Mouse (Mus musculus): Measurements from ENCODE around the gene Taf8.

Taf8 gene

GRCm38 (mm10) chr17:47490791-47491190 is 11.3 kb downstream of the Taf8 start:
- H3K4me1 ChIP-seq (replicated peaks; ENCODE audit: low read depth, low read length): peaks cover 97% of the 10 kb centered on the region
- H3K36me3 ChIP-seq (ENCODE audit: insufficient read depth, low read length): peaks cover 87% of the 10 kb centered on the region
- TF ChIP-seq CTCF (conservative IDR thresholded peaks at IDR 0.05; ENCODE audit: low read length) (no peak), NANOG (IDR thresholded peaks at IDR 0.05; ENCODE audit: borderline replicate concordance, low read length) (no peak), POU5F1 (IDR thresholded peaks at IDR 0.05; ENCODE audit: borderline replicate concordance, low read length) (no peak)
- no peaks in the 10 kb centered on the region for H3K27me3 ChIP-seq (ENCODE audit: insufficient read depth, low read length)
- H3K9me3 ChIP-seq (ENCODE audit: low read length): no peaks in the 10 kb centered on the region
- H3K4me3 ChIP-seq (replicated peaks; ENCODE audit: low read length): no peak overlapping the region

- no peak for TF ChIP-seq NANOG (IDR thresholded peaks at IDR 0.05; ENCODE audit: borderline replicate concordance, low read length)
- TF ChIP-seq POU5F1 (IDR thresholded peaks at IDR 0.05; ENCODE audit: borderline replicate concordance, low read length): no peak
- TF ChIP-seq CTCF (conservative IDR thresholded peaks at IDR 0.05; ENCODE audit: low read length): no peak
- Histone ChIP-seq H3K4me1 (replicated peaks; ENCODE audit: low read depth, low read length) (peaks cover 80% of the 10 kb centered on the region), H3K9me3 (ENCODE audit: low read length) (no peaks in the 10 kb centered on the region), H3K27me3 (ENCODE audit: insufficient read depth, low read length) (no peaks in the 10 kb centered on the region), H3K4me3 (replicated peaks; ENCODE audit: low read length) (no peak overlapping the region), H3K36me3 (ENCODE audit: insufficient read depth, low read length) (peaks cover 37% of the 10 kb centered on the region)
Observed at GRCm38 (mm10) chr17:47485791-47486190, 16.3 kb downstream of the Taf8 start.

GRCm38 (mm10) chr17:47484993-47485392 is 17.1 kb downstream of the Taf8 start:
- Histone ChIP-seq H3K27me3 (ENCODE audit: insufficient read depth, low read length) (no peaks in the 10 kb centered on the region), H3K36me3 (ENCODE audit: insufficient read depth, low read length) (peaks cover 29% of the 10 kb centered on the region), H3K4me1 (replicated peaks; ENCODE audit: low read depth, low read length) (peaks cover 80% of the 10 kb centered on the region), H3K9me3 (ENCODE audit: low read length) (no peaks in the 10 kb centered on the region), H3K4me3 (replicated peaks; ENCODE audit: low read length) (no peak overlapping the region)
- TF ChIP-seq POU5F1 (IDR thresholded peaks at IDR 0.05; ENCODE audit: borderline replicate concordance, low read length) (no peak), NANOG (IDR thresholded peaks at IDR 0.05; ENCODE audit: borderline replicate concordance, low read length) (no peak), CTCF (conservative IDR thresholded peaks at IDR 0.05; ENCODE audit: low read length) (no peak)

DNA sequence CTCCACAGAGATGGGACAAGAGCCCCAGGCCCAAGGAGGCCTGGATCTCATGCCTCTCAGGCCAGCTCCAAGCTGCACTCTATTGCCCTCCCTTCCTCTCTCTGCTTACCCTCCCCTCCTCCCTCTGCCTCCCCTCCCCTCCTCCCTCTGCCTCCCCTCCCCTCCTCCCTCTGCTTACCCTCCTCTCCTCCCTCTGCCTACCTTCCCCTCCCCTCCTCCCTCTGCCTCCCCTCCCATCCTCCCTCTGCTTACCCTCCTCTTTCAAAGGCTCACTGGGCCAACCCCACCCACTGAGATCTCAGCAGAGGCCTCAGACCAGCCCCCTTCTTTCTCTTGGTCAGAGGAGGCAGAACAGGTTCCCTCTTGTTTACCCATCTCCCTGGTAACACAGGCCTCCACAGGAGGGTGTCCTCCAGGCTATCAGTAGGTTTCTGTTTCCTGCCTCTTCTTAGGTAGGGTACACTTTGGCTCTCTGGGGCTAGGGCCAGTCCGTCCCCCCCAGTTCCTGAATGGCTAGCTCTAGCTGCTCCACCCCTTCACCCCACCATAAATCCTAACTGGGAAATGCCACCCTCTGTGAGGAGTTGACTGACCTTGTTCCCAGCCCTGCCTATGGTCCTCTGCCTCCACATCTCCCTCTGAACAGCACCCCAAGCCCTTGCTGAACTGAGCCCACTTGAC is 17.7 kb downstream of the Taf8 start:
- no peak overlapping the region for H3K4me3 ChIP-seq (replicated peaks; ENCODE audit: low read length)
- peaks cover 23% of the 10 kb centered on the region for H3K36me3 ChIP-seq (ENCODE audit: insufficient read depth, low read length)
- H3K27me3 ChIP-seq (ENCODE audit: insufficient read depth, low read length): no peaks in the 10 kb centered on the region

GRCm38 (mm10) chr17:47482401-47482800 is 19.7 kb downstream of the Taf8 start:
- peaks cover 3% of the 10 kb centered on the region for H3K36me3 ChIP-seq (ENCODE audit: insufficient read depth, low read length)
- H3K27me3 ChIP-seq (ENCODE audit: insufficient read depth, low read length): no peaks in the 10 kb centered on the region
- peak; percentile 91 for TF ChIP-seq CTCF (conservative IDR thresholded peaks at IDR 0.05; ENCODE audit: low read length)
- no peak for TF ChIP-seq POU5F1 (IDR thresholded peaks at IDR 0.05; ENCODE audit: borderline replicate concordance, low read length)
- TF ChIP-seq NANOG (IDR thresholded peaks at IDR 0.05; ENCODE audit: borderline replicate concordance, low read length): no peak
- no peaks in the 10 kb centered on the region for H3K9me3 ChIP-seq (ENCODE audit: low read length)
- no peak overlapping the region for H3K4me3 ChIP-seq (replicated peaks; ENCODE audit: low read length)
- peaks cover 58% of the 10 kb centered on the region for H3K4me1 ChIP-seq (replicated peaks; ENCODE audit: low read depth, low read length)

More for the DNA sequence above, 17.7 kb downstream of the Taf8 start:
- peaks cover 78% of the 10 kb centered on the region for H3K4me1 ChIP-seq (replicated peaks; ENCODE audit: low read depth, low read length)
- no peaks in the 10 kb centered on the region for H3K9me3 ChIP-seq (ENCODE audit: low read length)
- TF ChIP-seq CTCF (conservative IDR thresholded peaks at IDR 0.05; ENCODE audit: low read length) (no peak), NANOG (IDR thresholded peaks at IDR 0.05; ENCODE audit: borderline replicate concordance, low read length) (no peak), POU5F1 (IDR thresholded peaks at IDR 0.05; ENCODE audit: borderline replicate concordance, low read length) (no peak)

GRCm38 (mm10) chr17:47479887-47480286 is 22.2 kb downstream of the Taf8 start:
- TF ChIP-seq POU5F1 (IDR thresholded peaks at IDR 0.05; ENCODE audit: borderline replicate concordance, low read length) (no peak), CTCF (conservative IDR thresholded peaks at IDR 0.05; ENCODE audit: low read length) (no peak), NANOG (IDR thresholded peaks at IDR 0.05; ENCODE audit: borderline replicate concordance, low read length) (no peak)
- H3K4me1 ChIP-seq (replicated peaks; ENCODE audit: low read depth, low read length): peaks cover 33% of the 10 kb centered on the region
- H3K9me3 ChIP-seq (ENCODE audit: low read length): no peaks in the 10 kb centered on the region
- no peak overlapping the region for H3K4me3 ChIP-seq (replicated peaks; ENCODE audit: low read length)
- H3K27me3 ChIP-seq (ENCODE audit: insufficient read depth, low read length): no peaks in the 10 kb centered on the region
- no peaks in the 10 kb centered on the region for H3K36me3 ChIP-seq (ENCODE audit: insufficient read depth, low read length)

DNA sequence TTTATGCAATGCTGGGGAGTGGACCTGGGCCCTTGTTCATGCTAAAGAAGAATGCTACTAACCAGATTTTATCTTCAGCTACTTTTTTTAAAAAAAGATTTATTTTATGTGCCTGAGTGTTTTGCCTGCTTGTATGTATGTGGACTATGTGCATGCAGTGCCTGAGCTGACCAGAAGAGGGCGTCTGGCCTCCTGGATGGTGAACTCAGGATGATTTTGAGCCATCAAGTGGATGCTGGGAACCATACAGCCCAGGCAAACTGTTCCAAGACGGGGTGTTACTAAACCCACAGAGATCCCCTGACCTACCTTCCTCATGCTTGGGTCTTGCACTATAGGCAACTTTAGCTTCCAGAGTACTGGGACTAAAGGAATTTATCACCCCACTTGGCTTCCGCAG is 26.4 kb downstream of the Taf8 start:
- H3K4me3 ChIP-seq (replicated peaks; ENCODE audit: low read length): no peak overlapping the region
- H3K36me3 ChIP-seq (ENCODE audit: insufficient read depth, low read length): no peaks in the 10 kb centered on the region
- H3K27me3 ChIP-seq (ENCODE audit: insufficient read depth, low read length): 0 out of 2 replicates have a peak, but pooled peaks cover 2% of the 10 kb centered on the region
- TF ChIP-seq POU5F1 (IDR thresholded peaks at IDR 0.05; ENCODE audit: borderline replicate concordance, low read length): no peak
- TF ChIP-seq CTCF (conservative IDR thresholded peaks at IDR 0.05; ENCODE audit: low read length): peak; percentile 95
- H3K4me1 ChIP-seq (replicated peaks; ENCODE audit: low read depth, low read length): peaks cover 41% of the 10 kb centered on the region
- no peaks in the 10 kb centered on the region for H3K9me3 ChIP-seq (ENCODE audit: low read length)

- H3K36me3 ChIP-seq (ENCODE audit: insufficient read depth, low read length): no peaks in the 10 kb centered on the region
- H3K9me3 ChIP-seq (ENCODE audit: low read length): no peaks in the 10 kb centered on the region
- peaks cover 2% of the 10 kb centered on the region; the same call in 1 of the 2 replicates for H3K27me3 ChIP-seq (ENCODE audit: insufficient read depth, low read length)
- no peak overlapping the region for H3K4me3 ChIP-seq (replicated peaks; ENCODE audit: low read length)
- H3K4me1 ChIP-seq (replicated peaks; ENCODE audit: low read depth, low read length): peaks cover 41% of the 10 kb centered on the region
- no peak for TF ChIP-seq POU5F1 (IDR thresholded peaks at IDR 0.05; ENCODE audit: borderline replicate concordance, low read length)
- TF ChIP-seq NANOG (IDR thresholded peaks at IDR 0.05; ENCODE audit: borderline replicate concordance, low read length): no peak
- no peak for TF ChIP-seq CTCF (conservative IDR thresholded peaks at IDR 0.05; ENCODE audit: low read length)
Observed at GRCm38 (mm10) chr17:47475181-47475580, 26.9 kb downstream of the Taf8 start.

GRCm38 (mm10) chr17:47474250-47474649 is 27.8 kb downstream of the Taf8 start:
- no peak overlapping the region for H3K4me3 ChIP-seq (replicated peaks; ENCODE audit: low read length)
- peaks cover 7% of the 10 kb centered on the region for H3K27me3 ChIP-seq (ENCODE audit: insufficient read depth, low read length)
- TF ChIP-seq POU5F1 (IDR thresholded peaks at IDR 0.05; ENCODE audit: borderline replicate concordance, low read length) (no peak), CTCF (conservative IDR thresholded peaks at IDR 0.05; ENCODE audit: low read length) (no peak), NANOG (IDR thresholded peaks at IDR 0.05; ENCODE audit: borderline replicate concordance, low read length) (no peak)
- no peaks in the 10 kb centered on the region for H3K9me3 ChIP-seq (ENCODE audit: low read length)
- H3K36me3 ChIP-seq (ENCODE audit: insufficient read depth, low read length): no peaks in the 10 kb centered on the region
- peaks cover 45% of the 10 kb centered on the region for H3K4me1 ChIP-seq (replicated peaks; ENCODE audit: low read depth, low read length)
